Mouse (Mus musculus) heart, postnatal 0 days (tissue): ENCODE data around the gene Asic2. TPM values are rescaled to one million over a fixed set of nuclear protein-coding genes. Genes with fewer than 3 reads are reported as not detected.

Source experiments
- ATAC-seq: fragments of 200-750 bp; cut with Nextera tagmentation; 2 replicates; pipeline ENCODE4 v1.8.0; 2017; ENCODE audit warnings: low read depth, moderate number of reproducible peaks, moderate library complexity; ENCODE audit not compliant: insufficient read depth
- DNase-seq: peaks from one replicate; pipeline ENCODE4 v3.0.0-alpha.2; 2016; ENCODE audit warnings: low spot score
- H3K27ac ChIP-seq: fragments of 300-500 bp; sonication (generic); 2 replicates; pipeline ENCODE4 v1.5.1; 2014; ENCODE audit warnings: low read depth, mild to moderate bottlenecking
- H3K27me3 ChIP-seq: fragments of 300-500 bp; sonication (generic); 2 replicates; pipeline ENCODE4 v1.6.1; 2014; ENCODE audit warnings: low read length, mixed read lengths; ENCODE audit not compliant: control insufficient read depth, insufficient read depth
- H3K36me3 ChIP-seq: fragments of 300-500 bp; sonication (generic); replicated peaks from 2 replicates; pipeline ENCODE4 v1.6.1; 2014; ENCODE audit warnings: low read length, mixed read lengths; ENCODE audit not compliant: control insufficient read depth, insufficient read depth
- H3K4me1 ChIP-seq: fragments of 300-500 bp; sonication (generic); 2 replicates; pipeline ENCODE4 v1.6.1; 2014; ENCODE audit warnings: antibody characterized with exemption; ENCODE audit not compliant: control insufficient read depth, insufficient read depth
- H3K4me2 ChIP-seq: fragments of 300-500 bp; sonication (generic); 2 replicates; pipeline ENCODE4 v1.6.1; 2014; ENCODE audit warnings: low read depth, mild to moderate bottlenecking, low read length, moderate library complexity
- H3K4me3 ChIP-seq: fragments of 300-500 bp; sonication (generic); 2 replicates; pipeline ENCODE4 v1.5.1; 2014; ENCODE audit warnings: low read depth, low read length
- H3K9ac ChIP-seq: fragments of 300-500 bp; sonication (generic); replicated peaks from 2 replicates; pipeline ENCODE4 v1.6.1; 2014; ENCODE audit warnings: low read depth, low read length, mixed read lengths
- H3K9me3 ChIP-seq: fragments of 300-500 bp; sonication (generic); replicated peaks from 2 replicates; pipeline ENCODE4 v1.6.1; 2016; ENCODE audit warnings: low read length; ENCODE audit not compliant: control insufficient read depth
- CTCF ChIP-seq: IDR thresholded peaks from 2 replicates; pipeline ENCODE4 v1.5.1; 2016; ENCODE audit warnings: antibody characterized with exemption, control low read depth, low read depth
- EP300 ChIP-seq: IDR thresholded peaks from 2 replicates; pipeline ENCODE4 v1.6.1; 2016; ENCODE audit warnings: antibody characterized with exemption, low read depth
- whole genome bisulfite sequencing: fragments of 180-500 bp; shearing (Covaris S2); extraction: QIAGEN DNeasy Blood & Tissue Kit; methylation state at CpG from one replicate; pipeline ENCODE4 v1.1.7; 2014; 5-methylcytosine and 5-hydroxymethylcytosine counted together
- polyA plus RNA-seq: library from polyadenylated mRNA; unstranded; fragments of >200 nt; fragmentation: Nextera tagmentation; extraction: Ambion mirVana; gene quantifications from 2 replicates; pipeline ENCODE4 v1.2.1, GENCODE M21; 2015
- total RNA-seq: library from RNA; depleted of rRNA; stranded (reverse); fragments of >200 nt; gene quantifications from 2 replicates; pipeline ENCODE4 v1.2.3, GENCODE M21; 2014; ENCODE audit warnings: low replicate concordance

The Asic2 gene
- total and polyA plus RNA-seq, 2 experiments from 2014 or later = not detected

DNA sequence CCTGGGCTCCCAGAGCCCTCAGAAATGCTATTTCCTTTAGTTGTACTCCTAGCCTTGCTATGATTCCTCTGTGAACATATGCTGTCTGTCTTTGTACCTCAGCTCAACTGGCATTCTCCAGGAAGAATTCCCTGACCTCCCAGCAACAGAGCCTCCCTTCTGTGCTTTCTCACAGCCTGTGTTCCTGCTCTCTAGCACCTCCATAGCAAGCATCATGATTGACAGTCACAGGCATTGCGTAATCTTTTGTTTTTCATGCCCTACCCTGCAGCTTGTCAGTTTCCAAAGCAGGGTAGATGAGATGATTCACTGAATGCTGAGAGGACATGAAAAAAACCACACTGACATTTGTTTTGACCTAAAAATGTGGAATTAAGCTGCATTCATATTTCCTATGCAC, 445.3 kb downstream of the Asic2 start:
- no peaks in the 10 kb centered on the region for H3K36me3 ChIP-seq
- H3K9me3 ChIP-seq = no peaks in the 10 kb centered on the region
- H3K4me3 ChIP-seq = no peak overlapping the region
- no peak overlapping the region for H3K27ac ChIP-seq
- WGBS = 53% methylated on average over 1 of the region's 1 CpGs
- ATAC-seq (no peak), DNase-seq (no peak)
- H3K9ac ChIP-seq = no peak overlapping the region
- TF ChIP-seq EP300 (no peak), CTCF (no peak)
- H3K4me1 ChIP-seq = peaks cover 3% of the 10 kb centered on the region; the same call in 1 of the 2 replicates
- H3K27me3 ChIP-seq = no peaks in the 10 kb centered on the region
- no peak overlapping the region for H3K4me2 ChIP-seq

DNA sequence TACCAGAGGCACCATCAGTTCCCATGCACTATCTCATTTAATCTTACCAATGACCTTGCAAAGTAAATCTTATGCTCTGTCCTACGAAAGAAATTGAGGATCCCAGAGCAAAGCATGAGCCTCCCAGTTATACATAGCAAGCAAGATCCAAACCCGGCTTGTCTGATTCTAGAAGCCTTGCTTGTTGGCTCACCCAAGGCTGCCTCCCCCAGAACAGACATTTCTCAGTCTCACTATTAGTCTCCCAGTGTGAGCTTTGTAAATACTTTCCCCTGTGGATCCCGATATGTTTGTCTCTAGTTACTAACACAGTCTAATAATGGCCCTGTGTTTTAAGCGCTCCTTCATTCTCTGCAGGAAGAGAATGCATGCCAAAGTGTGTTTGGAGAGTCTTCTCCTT, 446.4 kb downstream of the Asic2 start:
- Histone ChIP-seq H3K27ac (no peak overlapping the region), H3K4me1 (peaks cover 4% of the 10 kb centered on the region; the same call in 1 of the 2 replicates), H3K4me2 (no peak overlapping the region), H3K9ac (no peak overlapping the region), H3K4me3 (no peak overlapping the region), H3K36me3 (no peaks in the 10 kb centered on the region), H3K9me3 (no peaks in the 10 kb centered on the region), H3K27me3 (no peaks in the 10 kb centered on the region)
- 83% methylated on average over 4 of the region's 4 CpGs for WGBS
- TF ChIP-seq CTCF (no peak), EP300 (no peak)
- no peak for DNase-seq
- no peak for ATAC-seq

GRCm38 (mm10) chr11:81518001-81518955, 450.0 kb downstream of the Asic2 start:
- DNase-seq = no peak
- Histone ChIP-seq H3K4me2 (peak overlapping the region; percentile 40), H3K4me3 (no peak overlapping the region), H3K9ac (no peak overlapping the region), H3K4me1 (peaks cover 4% of the 10 kb centered on the region; the same call in 1 of the 2 replicates), H3K27ac (no peak overlapping the region), H3K36me3 (no peaks in the 10 kb centered on the region), H3K9me3 (no peaks in the 10 kb centered on the region), H3K27me3 (no peaks in the 10 kb centered on the region)
- no peak for ATAC-seq
- 21% methylated on average over 14 of the region's 14 CpGs for WGBS
- TF ChIP-seq EP300 (no peak), CTCF (no peak)

DNA sequence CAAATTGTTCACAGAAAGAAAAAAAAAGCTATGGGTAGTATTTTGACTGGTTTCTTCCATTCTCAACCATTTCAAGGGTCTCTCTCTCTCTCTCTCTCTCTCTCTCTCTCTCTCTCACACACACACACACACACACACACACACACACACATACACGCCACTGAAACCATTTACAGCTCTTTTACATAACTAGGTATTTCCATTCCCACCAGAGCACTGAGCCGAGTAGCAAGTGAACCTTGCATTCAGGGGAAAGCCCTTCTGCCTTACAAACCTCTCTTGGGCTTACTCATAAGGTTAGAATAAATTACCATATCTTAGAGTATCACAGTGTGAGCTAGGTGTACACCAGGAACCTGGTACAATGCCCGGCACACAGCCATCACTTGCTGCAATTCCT, 452.5 kb downstream of the Asic2 start:
- H3K36me3 ChIP-seq = no peaks in the 10 kb centered on the region
- DNase-seq (no peak), ATAC-seq (no peak)
- no peak overlapping the region for H3K27ac ChIP-seq
- no peak overlapping the region for H3K4me2 ChIP-seq
- 70% methylated on average over 3 of the region's 3 CpGs for WGBS
- no peaks in the 10 kb centered on the region for H3K27me3 ChIP-seq
- no peak overlapping the region for H3K9ac ChIP-seq
- H3K4me1 ChIP-seq = peaks cover 4% of the 10 kb centered on the region; the same call in 1 of the 2 replicates
- no peak overlapping the region for H3K4me3 ChIP-seq
- H3K9me3 ChIP-seq = no peaks in the 10 kb centered on the region
- TF ChIP-seq CTCF = no peak
- TF ChIP-seq EP300 = no peak

- Histone ChIP-seq H3K27me3 (no peaks in the 10 kb centered on the region), H3K9ac (no peak overlapping the region), H3K4me1 (no peaks in the 10 kb centered on the region), H3K4me2 (no peak overlapping the region), H3K4me3 (no peak overlapping the region), H3K9me3 (no peaks in the 10 kb centered on the region), H3K36me3 (no peaks in the 10 kb centered on the region), H3K27ac (no peak overlapping the region)
- TF ChIP-seq CTCF = no peak
- no peak for TF ChIP-seq EP300
- WGBS = 75% methylated on average over 10 of the region's 10 CpGs
- ATAC-seq = no peak
- DNase-seq = no peak
Observed at GRCm38 (mm10) chr11:81512434-81512833, 455.8 kb downstream of the Asic2 start.
